Mouse (Mus musculus): ENCODE data around the gene Ajm1. TPM values are rescaled to one million over a fixed set of nuclear protein-coding genes. Genes with fewer than 3 reads are reported as not detected.

Gene Ajm1
- polyA plus RNA-seq (2015; fragmentation: Nextera tagmentation; extraction: Ambion mirVana), result 0.29 and 0.44 TPM in 2 replicates

DNA sequence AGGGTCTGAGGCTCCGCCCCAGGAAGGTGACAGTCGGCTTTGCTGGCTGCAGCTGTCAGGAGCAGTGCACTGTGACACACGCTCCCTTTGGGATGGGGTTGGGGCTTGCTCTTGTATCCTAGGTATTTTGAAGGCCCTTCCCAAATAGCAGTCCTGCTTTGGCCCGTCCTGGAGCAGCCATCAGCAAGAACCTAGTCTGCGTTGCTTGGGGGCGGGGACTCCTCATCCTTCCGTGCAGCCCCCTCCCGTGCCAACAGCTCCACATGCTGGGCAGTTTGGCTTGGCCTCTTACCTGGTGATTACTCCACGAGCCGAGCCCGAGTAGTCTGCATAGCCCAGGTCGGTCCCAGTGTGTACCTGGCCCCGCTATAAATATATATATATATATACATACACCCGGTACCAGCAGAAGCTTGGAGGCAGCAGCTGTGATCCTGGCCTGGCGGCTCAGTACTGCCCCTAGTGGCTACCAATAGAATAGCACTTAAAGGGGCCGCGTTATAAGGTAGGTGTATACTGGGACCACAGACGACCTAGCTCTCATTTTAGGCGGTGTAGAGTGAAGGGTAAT lies at the start of gene Ajm1:
Gene Ajm1 (minus strand): TSS at position 464 of the 571 bp plus-strand sequence.
- Histone ChIP-seq H3K27ac (0 out of 2 replicates have a peak within 1 kb of the TSS, but pooled peaks have one; percentile 11), H3K9me3 (no peaks in the 10 kb centered on the region), H3K9ac (0 out of 2 replicates have a peak within 1 kb of the TSS, but pooled peaks have one; percentile 10), H3K4me3 (peak within 1 kb of the TSS; percentile 34), H3K36me3 (peaks cover 35% of the 10 kb centered on the region), H3K4me2 (peak within 1 kb of the TSS; percentile 56), H3K4me1 (peaks cover 70% of the 10 kb centered on the region), H3K27me3 (peaks cover 49% of the 10 kb centered on the region)
- 6% methylated on average over 19 of the region's 19 CpGs for WGBS
- peak; percentile 57; the same call in 1 of the 2 replicates for ATAC-seq (ENCODE audit: insufficient number of reproducible peaks, low FRiP score, low TSS enrichment, low read depth)

DNA sequence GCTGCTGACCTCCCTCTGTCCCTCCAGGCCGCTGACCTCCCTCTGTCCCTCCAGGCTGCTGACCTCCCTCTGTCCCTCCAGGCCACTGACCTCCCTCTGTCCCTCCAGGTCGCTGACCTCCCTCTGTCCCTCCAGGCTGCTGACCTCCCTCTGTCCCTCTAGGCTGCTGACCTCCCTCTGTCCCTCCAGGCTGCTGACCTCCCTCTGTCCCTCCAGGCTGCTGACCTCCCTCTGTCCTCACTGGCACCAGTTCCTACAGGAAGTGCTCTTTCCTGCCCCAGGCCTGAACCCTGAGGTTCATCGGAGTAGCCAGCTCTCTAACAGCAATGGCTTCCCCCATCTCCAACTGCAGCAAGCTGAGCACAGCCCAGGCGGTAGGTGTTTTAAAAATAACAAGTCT lies 47.2 kb upstream of the Ajm1 start:
- Histone ChIP-seq H3K9ac (no peak overlapping the region), H3K27ac (no peak overlapping the region), H3K9me3 (no peaks in the 10 kb centered on the region), H3K27me3 (no peaks in the 10 kb centered on the region), H3K4me2 (no peak overlapping the region), H3K4me1 (no peaks in the 10 kb centered on the region), H3K4me3 (no peak overlapping the region), H3K36me3 (no peaks in the 10 kb centered on the region)
- ATAC-seq (ENCODE audit: insufficient number of reproducible peaks, low FRiP score, low TSS enrichment, low read depth), result no peak
- 47% methylated on average over 4 of the region's 4 CpGs for WGBS

DNA sequence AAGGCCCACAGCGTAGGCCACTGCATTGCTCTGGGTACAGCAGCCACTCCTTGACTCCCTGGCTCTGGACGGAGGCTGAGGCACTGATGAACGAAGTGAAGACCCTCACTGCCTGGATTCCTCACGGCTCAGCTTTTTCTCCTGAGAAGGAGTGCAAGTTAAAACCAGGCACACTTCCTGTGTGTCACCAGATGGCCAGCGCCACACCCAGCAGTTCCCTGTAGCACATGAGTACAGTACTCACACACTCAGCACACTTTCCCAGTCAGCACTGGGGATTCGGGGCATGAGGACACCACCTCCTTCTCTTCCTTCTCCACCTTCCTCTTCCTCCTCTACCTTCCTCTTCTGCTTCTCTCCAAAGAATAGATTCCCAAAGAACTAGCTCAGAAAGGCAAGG lies 46.3 kb upstream of the Ajm1 start, which contains the start of gene Fcna:
Gene Fcna (minus strand): TSS at position 220 of the 400 bp plus-strand sequence.
- 66% methylated on average over 6 of the region's 6 CpGs for WGBS
- no peak for ATAC-seq (ENCODE audit: insufficient number of reproducible peaks, low FRiP score, low TSS enrichment, low read depth)
- Histone ChIP-seq H3K27me3 (no peaks in the 10 kb centered on the region), H3K4me2 (no peak within 1 kb of the TSS), H3K9me3 (no peaks in the 10 kb centered on the region), H3K36me3 (no peaks in the 10 kb centered on the region), H3K4me1 (no peaks in the 10 kb centered on the region), H3K27ac (no peak within 1 kb of the TSS), H3K9ac (no peak within 1 kb of the TSS), H3K4me3 (no peak within 1 kb of the TSS)

DNA sequence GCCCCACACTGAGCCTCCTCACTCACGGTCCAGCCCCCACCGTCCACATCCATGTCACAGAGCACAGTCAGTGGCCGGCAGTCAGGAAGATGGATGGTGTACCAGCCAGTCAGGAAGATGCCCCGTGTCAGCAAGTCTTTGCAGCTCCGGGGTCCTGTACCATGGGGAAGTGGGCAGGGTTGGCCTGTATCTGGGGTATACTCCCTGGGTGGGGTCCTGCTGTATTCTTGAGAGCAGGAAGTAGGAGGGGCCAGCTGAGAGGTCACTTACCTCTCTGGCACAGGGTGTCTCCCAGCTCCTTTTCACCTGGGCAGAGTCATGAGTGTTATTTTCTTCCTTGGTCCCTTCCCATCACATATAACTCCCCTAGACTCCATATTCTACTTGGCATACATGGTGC lies 44.4 kb upstream of the Ajm1 start:
- Histone ChIP-seq H3K9ac (no peak overlapping the region), H3K27me3 (no peaks in the 10 kb centered on the region), H3K27ac (no peak overlapping the region), H3K4me1 (peaks cover 8% of the 10 kb centered on the region), H3K9me3 (no peaks in the 10 kb centered on the region), H3K36me3 (no peaks in the 10 kb centered on the region), H3K4me2 (no peak overlapping the region), H3K4me3 (no peak overlapping the region)
- WGBS, result 59% methylated on average over 5 of the region's 5 CpGs
- no peak for ATAC-seq (ENCODE audit: insufficient number of reproducible peaks, low FRiP score, low TSS enrichment, low read depth)

DNA sequence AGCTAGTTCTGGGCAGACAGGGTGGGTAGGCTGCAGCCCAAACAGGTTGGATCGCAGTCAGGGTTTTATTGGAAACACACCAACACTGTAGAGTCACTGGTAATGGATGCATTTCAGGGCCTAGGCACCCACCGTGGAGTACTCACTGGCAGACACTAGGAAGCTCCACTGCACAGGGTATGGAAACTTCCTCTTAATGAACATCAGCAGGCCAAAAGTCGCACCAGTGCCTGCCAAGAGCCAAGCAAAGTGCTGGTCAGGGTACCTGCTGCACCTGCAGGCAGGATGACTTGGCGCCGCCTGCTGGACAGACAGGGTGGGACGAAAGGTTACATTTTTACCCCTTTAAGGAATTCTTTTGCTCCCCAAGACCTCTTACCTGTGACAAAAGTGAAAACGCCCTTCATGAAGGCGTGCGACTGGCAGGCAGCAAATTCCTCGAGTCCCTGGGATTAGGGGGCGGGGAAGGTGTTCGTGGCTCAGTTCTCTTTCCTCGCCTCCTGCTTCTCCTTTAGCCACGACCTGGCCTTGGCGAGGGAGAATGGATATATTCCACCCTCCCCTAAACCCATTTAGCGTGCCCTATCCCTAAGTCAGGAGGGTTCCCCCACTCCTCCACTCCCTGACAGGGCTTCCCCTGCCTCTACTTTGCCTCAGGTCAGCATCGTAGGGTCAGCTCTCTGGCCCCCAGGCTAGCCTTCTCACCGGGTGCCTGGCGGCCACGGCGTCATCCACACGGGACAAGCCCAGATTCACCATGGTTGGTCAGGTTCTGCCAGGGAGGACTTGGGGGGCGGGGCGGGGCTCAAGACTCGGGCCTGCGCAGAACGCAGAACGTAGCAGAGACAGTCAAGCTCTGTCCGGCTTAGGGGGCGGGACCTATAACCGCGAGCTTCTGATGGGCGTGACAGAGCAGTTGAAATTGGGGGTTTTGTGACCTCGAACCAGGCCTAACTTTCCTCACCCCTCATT lies 40.0 kb upstream of the Ajm1 start, which contains the start of gene Tmem141:
Gene Tmem141 (minus strand): TSS at position 777 of the 972 bp plus-strand sequence.
- H3K4me1 ChIP-seq, result peaks cover 20% of the 10 kb centered on the region
- H3K4me2 ChIP-seq, result peak within 1 kb of the TSS; percentile 82
- H3K27ac ChIP-seq, result peak within 1 kb of the TSS; percentile 85
- ATAC-seq (ENCODE audit: insufficient number of reproducible peaks, low FRiP score, low TSS enrichment, low read depth), result peak; percentile 84
- no peaks in the 10 kb centered on the region for H3K9me3 ChIP-seq
- H3K27me3 ChIP-seq, result peaks cover 26% of the 10 kb centered on the region
- H3K4me3 ChIP-seq, result peak within 1 kb of the TSS; percentile 53
- H3K9ac ChIP-seq, result peak within 1 kb of the TSS; percentile 45; the same call in 1 of the 2 replicates
- H3K36me3 ChIP-seq, result no peaks in the 10 kb centered on the region
- WGBS, result 4% methylated on average over 34 of the region's 34 CpGs

DNA sequence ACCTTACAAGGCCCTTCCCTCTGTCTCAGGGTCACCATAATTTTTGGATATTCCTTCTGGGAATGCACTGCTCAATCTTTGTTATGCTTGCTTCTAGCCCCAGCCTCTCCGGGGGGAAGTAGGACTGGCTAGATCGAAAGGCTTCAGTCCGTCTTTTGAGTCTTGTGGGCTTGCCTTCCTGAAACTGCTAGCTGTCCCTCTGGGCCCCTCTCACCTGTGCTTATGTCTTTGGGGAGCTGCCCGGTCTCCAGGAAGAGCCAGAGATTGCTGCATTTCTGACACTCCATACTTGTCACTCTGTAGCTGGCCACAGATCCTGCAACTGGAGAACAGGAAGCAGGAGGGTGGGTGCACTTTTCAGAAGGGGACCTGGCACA lies 39.3 kb upstream of the Ajm1 start:
- Histone ChIP-seq H3K9ac (peak overlapping the region; percentile 14; the same call in 1 of the 2 replicates), H3K9me3 (no peaks in the 10 kb centered on the region), H3K4me3 (peak overlapping the region; percentile 53; the same call in 1 of the 2 replicates), H3K27me3 (peaks cover 33% of the 10 kb centered on the region), H3K4me2 (peak overlapping the region; percentile 82), H3K27ac (peak overlapping the region; percentile 85; the same call in 1 of the 2 replicates), H3K4me1 (peaks cover 27% of the 10 kb centered on the region), H3K36me3 (no peaks in the 10 kb centered on the region)
- 75% methylated on average over 4 of the region's 4 CpGs for WGBS
- ATAC-seq (ENCODE audit: insufficient number of reproducible peaks, low FRiP score, low TSS enrichment, low read depth), result no peak

DNA sequence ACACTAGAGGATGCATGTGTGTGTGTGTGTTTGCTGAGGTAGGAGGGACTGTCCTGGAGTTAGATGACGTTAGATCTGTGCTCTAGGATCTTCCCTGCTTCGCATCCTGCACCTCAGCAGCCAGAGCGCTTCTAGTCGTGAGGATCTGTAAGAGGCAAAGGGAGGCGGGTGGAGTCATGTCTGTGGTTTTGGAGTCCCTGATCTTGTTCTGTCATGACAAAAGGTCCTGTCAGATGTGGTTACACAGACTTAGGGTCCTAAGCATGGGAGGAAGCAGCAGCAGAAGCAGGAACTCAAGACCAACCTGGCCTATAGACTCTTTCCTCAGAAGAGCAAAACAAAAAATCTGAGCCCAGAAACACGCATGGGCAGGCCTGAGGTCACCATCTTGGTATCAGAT lies 38.8 kb upstream of the Ajm1 start:
- peaks cover 38% of the 10 kb centered on the region for H3K27me3 ChIP-seq
- no peak overlapping the region for H3K4me2 ChIP-seq
- no peak overlapping the region for H3K9ac ChIP-seq
- no peak overlapping the region for H3K4me3 ChIP-seq
- no peaks in the 10 kb centered on the region for H3K36me3 ChIP-seq
- H3K27ac ChIP-seq, result no peak overlapping the region
- peaks cover 29% of the 10 kb centered on the region for H3K4me1 ChIP-seq
- no peaks in the 10 kb centered on the region for H3K9me3 ChIP-seq
- ATAC-seq (ENCODE audit: insufficient number of reproducible peaks, low FRiP score, low TSS enrichment, low read depth), result no peak
- WGBS, result 67% methylated on average over 6 of the region's 6 CpGs

DNA sequence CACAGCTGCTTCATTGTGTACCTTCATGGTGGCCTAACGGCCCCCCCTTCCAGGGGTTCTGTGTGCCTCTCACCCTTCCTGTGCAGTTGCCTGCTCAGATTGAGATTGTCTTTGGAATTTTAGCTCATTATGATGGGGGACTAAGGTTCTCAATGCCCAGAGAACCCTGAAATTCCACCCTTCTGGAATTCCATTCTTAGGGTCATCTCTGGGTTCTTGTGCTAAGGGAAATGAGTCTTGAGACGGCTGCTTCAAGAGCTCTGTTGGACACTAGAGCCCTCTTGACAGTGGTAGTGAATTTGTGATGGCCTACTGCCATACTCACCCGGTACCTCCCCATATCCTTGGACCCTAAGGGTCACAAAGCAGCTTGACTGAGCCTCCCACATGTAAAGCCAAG lies 36.0 kb upstream of the Ajm1 start, which contains the start of gene Ccdc183:
Gene Ccdc183 (minus strand): TSS at position 101 of the 400 bp plus-strand sequence.
- Histone ChIP-seq H3K4me3 (peak within 1 kb of the TSS; percentile 24; the same call in 1 of the 2 replicates), H3K9ac (0 out of 2 replicates have a peak within 1 kb of the TSS, but pooled peaks have one; percentile 1), H3K36me3 (no peaks in the 10 kb centered on the region), H3K9me3 (no peaks in the 10 kb centered on the region), H3K27me3 (peaks cover 58% of the 10 kb centered on the region), H3K27ac (no peak within 1 kb of the TSS), H3K4me1 (peaks cover 29% of the 10 kb centered on the region), H3K4me2 (peak within 1 kb of the TSS; percentile 37; the same call in 1 of the 2 replicates)
- 76% methylated on average over 3 of the region's 3 CpGs for WGBS
- no peak for ATAC-seq (ENCODE audit: insufficient number of reproducible peaks, low FRiP score, low TSS enrichment, low read depth)

DNA sequence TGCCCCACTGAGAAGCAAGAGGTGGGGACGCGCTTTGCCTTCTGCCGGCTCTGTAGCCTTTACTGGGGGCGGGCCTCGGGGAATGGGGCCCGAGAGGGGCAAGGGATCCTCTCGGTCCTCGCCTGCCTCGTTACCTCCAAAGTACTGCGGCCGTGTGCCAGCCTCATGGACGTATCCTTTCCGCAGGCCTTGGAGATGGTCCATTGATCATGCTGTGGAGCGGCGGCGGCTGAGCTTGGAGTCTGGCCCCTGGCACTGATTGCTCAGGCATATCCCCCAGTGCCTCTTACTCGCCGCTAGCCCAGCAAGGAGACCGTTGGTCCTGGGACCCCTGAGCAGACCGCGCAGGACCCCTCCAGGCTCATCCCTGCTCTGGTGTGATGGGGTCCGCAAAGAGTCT lies 34.8 kb upstream of the Ajm1 start:
- Histone ChIP-seq H3K27ac (no peak overlapping the region), H3K36me3 (no peaks in the 10 kb centered on the region), H3K27me3 (peaks cover 58% of the 10 kb centered on the region), H3K4me1 (peaks cover 24% of the 10 kb centered on the region), H3K4me2 (peak overlapping the region; percentile 37), H3K9ac (0 out of 2 replicates have a peak overlapping the region, but pooled peaks have one; percentile 1), H3K9me3 (no peaks in the 10 kb centered on the region), H3K4me3 (peak overlapping the region; percentile 24)
- ATAC-seq (ENCODE audit: insufficient number of reproducible peaks, low FRiP score, low TSS enrichment, low read depth), result no peak; the same call in 1 of the 2 replicates
- 19% methylated on average over 22 of the region's 22 CpGs for WGBS

DNA sequence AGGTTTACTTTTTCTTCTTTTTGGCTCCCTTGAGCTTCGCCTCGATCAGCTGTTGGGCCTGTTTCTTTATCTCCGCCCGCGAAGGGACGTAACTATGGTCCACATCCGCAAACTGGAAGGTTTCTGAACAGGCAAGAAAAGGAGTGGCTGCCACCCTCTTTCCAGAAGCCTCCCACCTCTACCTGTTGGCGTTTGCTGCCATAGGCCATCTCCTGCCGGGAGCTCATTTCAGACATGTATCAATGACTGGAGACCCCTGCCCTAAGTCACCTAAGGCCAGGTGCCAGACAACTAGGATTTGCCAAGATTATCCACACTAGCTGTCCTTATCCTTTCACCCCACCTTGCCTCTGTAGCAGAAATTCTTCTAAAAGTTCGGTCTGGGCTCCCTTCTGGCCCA lies 27.1 kb upstream of the Ajm1 start:
- Histone ChIP-seq H3K36me3 (peaks cover 7% of the 10 kb centered on the region; the same call in 1 of the 2 replicates), H3K9ac (peak overlapping the region; percentile 98), H3K9me3 (no peaks in the 10 kb centered on the region), H3K27ac (peak overlapping the region; percentile 97), H3K4me2 (peak overlapping the region; percentile 61), H3K27me3 (peaks cover 4% of the 10 kb centered on the region; the same call in 1 of the 2 replicates), H3K4me3 (peak overlapping the region; percentile 95), H3K4me1 (peaks cover 18% of the 10 kb centered on the region)
- 58% methylated on average over 10 of the region's 10 CpGs for WGBS
- peak; percentile 7; the same call in 1 of the 2 replicates for ATAC-seq (ENCODE audit: insufficient number of reproducible peaks, low FRiP score, low TSS enrichment, low read depth)

DNA sequence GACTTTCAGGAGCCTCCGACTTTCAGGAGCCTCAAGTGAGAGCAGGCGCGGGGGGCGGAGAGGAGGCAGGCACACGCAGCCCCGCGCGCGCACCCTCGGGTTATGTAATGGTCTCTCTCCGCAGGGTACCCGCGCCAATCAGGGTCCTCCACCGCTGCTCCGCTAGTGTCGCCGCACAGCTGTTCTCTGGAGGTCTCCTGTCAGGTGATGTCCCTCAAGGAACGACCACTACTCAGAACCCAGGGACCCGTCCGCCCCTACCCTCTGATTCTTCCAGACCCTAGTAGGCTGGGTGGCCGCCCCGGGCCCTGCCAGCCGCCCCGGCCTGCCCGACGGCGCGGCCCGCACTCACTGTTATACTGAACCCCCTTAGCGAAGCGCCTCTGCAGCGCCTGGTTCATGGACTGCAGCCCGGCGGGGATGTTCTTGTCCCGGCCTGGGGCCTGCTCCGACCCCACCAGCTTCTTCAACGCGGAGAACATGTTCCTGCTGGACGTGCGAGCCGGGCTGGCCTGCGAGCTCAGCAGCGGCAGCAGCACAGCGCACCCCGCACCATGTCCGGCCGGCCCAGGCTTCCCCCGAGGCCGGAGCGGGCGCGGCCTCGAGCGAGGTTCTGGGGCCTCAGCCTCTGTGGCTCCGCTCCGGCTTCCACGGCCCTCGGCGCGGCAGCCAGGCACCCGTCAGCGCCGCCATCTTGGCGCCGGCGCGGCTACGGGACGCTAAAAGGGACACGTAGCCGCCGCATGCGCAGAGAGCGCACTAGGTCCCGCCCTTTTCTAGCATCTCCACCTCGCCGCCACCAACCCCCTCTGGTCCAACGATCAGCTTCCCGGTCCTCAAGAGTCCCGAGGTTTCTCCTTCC lies 26.4 kb upstream of the Ajm1 start, which contains the start of gene Rabl6:
Gene Rabl6 (minus strand): TSS at position 761 of the 862 bp plus-strand sequence.
- peak within 1 kb of the TSS; percentile 95 for H3K4me3 ChIP-seq
- WGBS, result under 1% methylated on average over 80 of the region's 80 CpGs
- peak within 1 kb of the TSS; percentile 61 for H3K4me2 ChIP-seq
- peaks cover 18% of the 10 kb centered on the region for H3K4me1 ChIP-seq
- H3K27ac ChIP-seq, result peak within 1 kb of the TSS; percentile 97
- H3K27me3 ChIP-seq, result no peaks in the 10 kb centered on the region
- H3K9ac ChIP-seq, result peak within 1 kb of the TSS; percentile 98
- H3K9me3 ChIP-seq, result no peaks in the 10 kb centered on the region
- H3K36me3 ChIP-seq, result peaks cover 7% of the 10 kb centered on the region; the same call in 1 of the 2 replicates
- peak; percentile 85 for ATAC-seq (ENCODE audit: insufficient number of reproducible peaks, low FRiP score, low TSS enrichment, low read depth)

Measured in limb, embryonic 15.5 days (tissue).